Mouse (Mus musculus) small intestine, adult 2 months (tissue): ENCODE results near the gene Dpf3.

Experiments used
- CTCF ChIP-seq: fragments of 200-500 bp; IDR thresholded peaks from 2 replicates; pipeline ENCODE4 v1.5.1; 2012; ENCODE audit warnings: low read depth, mild to moderate bottlenecking, control low read depth, inconsistent platforms, low read length, moderate library complexity, mixed read lengths; ENCODE audit not compliant: insufficient replicate concordance, insufficient read length; ENCODE audit errors: extremely low read depth
- POLR2A ChIP-seq: fragments of 200-500 bp; IDR thresholded peaks from 2 replicates; pipeline ENCODE4 v1.6.1; 2012; ENCODE audit warnings: low read depth, mild to moderate bottlenecking, control low read depth, inconsistent platforms, low read length, moderate library complexity

- TF ChIP-seq CTCF: no peak
- no peak for TF ChIP-seq POLR2A
Observed at GRCm38 (mm10) chr12:83536039-83536438, 48.5 kb upstream of the Dpf3 start.
